In genomic region chr11:99141600-99141999, GRCm38 (mm10) we compare ENCODE assay signal across 8 mouse cellular contexts. TPM values are rescaled to one million over a fixed set of nuclear protein-coding genes. Genes with fewer than 3 reads are reported as not detected.
DNase-seq lines count a peak whose midpoint lies in the region; ATAC-seq and TF ChIP-seq lines count a peak whose summit lies in the region.
"Had no signal": no experiment of that assay in that cellular context is flagged by ENCODE, and none has a peak within 500 bp of the region (broad histone marks: within the 10 kb centered on the region; RNA-seq: fewer than 3 reads in every experiment).

No protein-coding gene starts in this region.

- H3K9ac ChIP-seq in liver, adult 2 months (ENCODE audit: low read depth, low read length): no peak overlapping the region
- no peak overlapping the region for H3K9ac ChIP-seq in liver, embryonic 11.5 days (ENCODE audit: low read depth, low read length)

- peaks cover 10% of the 10 kb centered on the region for H3K4me1 ChIP-seq in liver, adult 2 months (ENCODE audit: control insufficient read depth, insufficient read depth, low read length)
- H3K4me1 ChIP-seq in liver, embryonic 11.5 days (replicated peaks; ENCODE audit: control insufficient read depth, insufficient read depth, low read length): peaks cover 24% of the 10 kb centered on the region

- H3K36me3 ChIP-seq in liver, adult 2 months (ENCODE audit: control insufficient read depth, insufficient read depth, low read length): no peaks in the 10 kb centered on the region
- H3K36me3 ChIP-seq in liver, embryonic 11.5 days (ENCODE audit: control insufficient read depth, insufficient read depth, low read length): no peaks in the 10 kb centered on the region

- no peak for ATAC-seq in liver, embryonic 11.5 days (replicated peaks; ENCODE audit: low FRiP score)
- ATAC-seq in megakaryocyte, adult 5-6 weeks (ENCODE audit: poor library complexity, severe bottlenecking): peak; percentile 49; the same call in 1 of the 2 replicates

- TF ChIP-seq POLR2A in liver, adult 2 months (IDR thresholded peaks at IDR 0.05; ENCODE audit: extremely low read depth, insufficient read depth, low read length): no peak

- DNase-seq in liver, adult 2 months (ENCODE audit: extremely low read depth, low read depth, low spot score): peak; percentile 89
- DNase-seq in liver, embryonic 11.5 days (ENCODE audit: low spot score): no peak
- DNase-seq in adrenal gland, adult (ENCODE audit: inconsistent age in 2 of 2, low spot score in 1 of 2): peak; percentile 50 to 91
- peak; percentile 49 to 66 for DNase-seq in gastrocnemius, adult 8-10 months (ENCODE audit: low spot score in 2 of 2)
- DNase-seq in neural tube, embryonic 10.5 days (ENCODE audit: extremely low spot score, low spot score): no peak
- DNase-seq in cerebellum, adult 18-20 months: no peak

- H3K27ac ChIP-seq in liver, adult 2 months (replicated peaks; ENCODE audit: insufficient read depth, low read depth, low read length): peak overlapping the region; percentile 17; the same call in 1 of the 2 replicates
- no peak overlapping the region; the same call in 1 of the 2 replicates for H3K27ac ChIP-seq in liver, embryonic 11.5 days (ENCODE audit: low read depth, low read length)

- no peaks in the 10 kb centered on the region for H3K79me2 ChIP-seq in liver, adult 2 months (ENCODE audit: control insufficient read depth, insufficient read depth, low read length)

- no peak overlapping the region for H3K4me2 ChIP-seq in liver, embryonic 11.5 days

- TF ChIP-seq CTCF in liver, adult 2 months (IDR thresholded peaks at IDR 0.05; ENCODE audit: low read depth, low read length): no peak

- H3K27me3 ChIP-seq in liver, adult 2 months (ENCODE audit: control insufficient read depth, insufficient read depth, low read length): no peaks in the 10 kb centered on the region
- no peaks in the 10 kb centered on the region for H3K27me3 ChIP-seq in liver, embryonic 11.5 days (replicated peaks; ENCODE audit: control insufficient read depth, insufficient read depth, low read length)

- H3K9me3 ChIP-seq in liver, embryonic 11.5 days (ENCODE audit: control insufficient read depth, low read length): no peaks in the 10 kb centered on the region

- WGBS in liver, adult 2 months: 9% methylated on average over 7 of the region's 7 CpGs
- 68% methylated on average over 7 of the region's 7 CpGs for WGBS in liver, embryonic 11.5 days

- no peak overlapping the region for H3K4me3 ChIP-seq in liver, adult 2 months (ENCODE audit: insufficient read depth, low read depth, low read length)
- no peak overlapping the region for H3K4me3 ChIP-seq in liver, embryonic 11.5 days (ENCODE audit: low read depth, low read length)

RNA-seq across cellular contexts. Expression of gene Ccr7, which starts 13.3 kb away (rescaled TPM):
- 0.55 and 0.74 TPM in 2 replicates for total RNA-seq in liver, adult 2 months (2014; rRNA removed)
- polyA plus RNA-seq in liver, adult 2 months (2012; rRNA removed): 0.91 and 1.5 TPM in 2 replicates
- 0.36 and 0.58 TPM in 2 replicates for polyA plus RNA-seq in liver, embryonic 11.5 days (2014; fragmentation: Nextera tagmentation; extraction: Ambion mirVana)
- not detected for total RNA-seq in gastrocnemius, adult 8-10 months (2022)
- 0.39 and 0.45 TPM in 2 replicates for total RNA-seq in megakaryocyte, adult 5-6 weeks (2015)
- total RNA-seq in megakaryocyte, adult 5-6 weeks (2017): 0.18 TPM in 1 of 2 replicates, not detected in the other
- total RNA-seq: layer of hippocampus, postnatal 10 days had no signal

RNA-seq across cellular contexts. Expression of gene Tns4, which starts 52.5 kb away (rescaled TPM):
- total RNA-seq in liver, adult 2 months (2014; rRNA removed): 0.27 and 0.46 TPM in 2 replicates
- polyA plus RNA-seq in liver, adult 2 months (2012; rRNA removed): 0.27 and 1.2 TPM in 2 replicates
- 0.21 TPM in 1 of 2 replicates, not detected in the other for polyA plus RNA-seq in liver, embryonic 11.5 days (2014; fragmentation: Nextera tagmentation; extraction: Ambion mirVana)
- total RNA-seq in gastrocnemius, adult 8-10 months (2022): not detected
- total RNA-seq in megakaryocyte, adult 5-6 weeks (2015): 7.4 and 8.6 TPM in 2 replicates
- 4.1 and 4.6 TPM in 2 replicates for total RNA-seq in megakaryocyte, adult 5-6 weeks (2017)

Comparison
In these comparisons a context has a peak if more than half of its experiments do, and no peak if none do; other contexts are left out.
1. DNase-seq: peak in liver, adult 2 months (single experiment), adrenal gland, adult (2 of 2) and gastrocnemius, adult 8-10 months (2 of 2); none in liver, embryonic 11.5 days (single experiment), neural tube, embryonic 10.5 days (single experiment) and cerebellum, adult 18-20 months (0 of 2).